Mouse (Mus musculus): ENCODE results near the gene Btbd35f25. TPM values are rescaled to one million over a fixed set of nuclear protein-coding genes. Genes with fewer than 3 reads are reported as not detected.
"Not testable (repeated sequence)": the region's sequence is repeated elsewhere in the genome, so short reads cannot be mapped to it uniquely, and the experiment has no call there.

Gene Btbd35f25
- not detected in 2 replicates for polyA plus RNA-seq (2014; fragmentation: Nextera tagmentation; extraction: Ambion mirVana)

DNA sequence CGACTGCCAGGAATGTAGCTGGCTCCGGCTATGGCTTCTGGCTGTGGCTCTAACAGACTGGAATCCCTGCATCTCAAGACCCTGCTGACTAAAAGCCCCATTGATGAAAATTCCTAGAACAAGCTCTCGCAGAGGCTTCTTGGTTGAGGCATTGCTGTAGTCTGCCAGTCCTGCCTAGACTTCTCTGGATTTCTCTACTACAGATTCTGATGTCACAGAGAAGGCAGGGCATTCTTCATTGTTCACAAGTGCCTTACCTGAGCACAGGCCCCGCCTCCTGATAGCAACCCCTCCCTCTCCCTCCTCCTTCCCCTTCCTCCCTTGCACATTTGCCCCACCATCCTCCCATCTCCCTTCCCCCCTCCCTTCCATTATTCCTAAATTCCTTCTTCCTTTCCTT is at the start of gene Btbd35f25:
TSS of gene Btbd35f25 (minus strand) at position 101 of the 400 bp plus-strand sequence.
- not testable (repeated sequence) for DNase-seq (ENCODE audit: low spot score); H3K4me1 ChIP-seq (ENCODE audit: control insufficient read depth, insufficient read depth, low read length); H3K9ac ChIP-seq (ENCODE audit: low read depth, low read length); H3K27ac ChIP-seq (replicated peaks; ENCODE audit: low read depth, low read length); H3K4me3 ChIP-seq (ENCODE audit: low read depth, low read length); H3K36me3 ChIP-seq (ENCODE audit: control insufficient read depth, insufficient read depth, low read length); H3K27me3 ChIP-seq (replicated peaks; ENCODE audit: control insufficient read depth, insufficient read depth, low read length); H3K9me3 ChIP-seq (ENCODE audit: control insufficient read depth, low read length); H3K4me2 ChIP-seq (ENCODE audit: low read depth, low read length); ATAC-seq (ENCODE audit: low read depth)
- 78% methylated on average over 3 of the region's 4 CpGs for WGBS

DNA sequence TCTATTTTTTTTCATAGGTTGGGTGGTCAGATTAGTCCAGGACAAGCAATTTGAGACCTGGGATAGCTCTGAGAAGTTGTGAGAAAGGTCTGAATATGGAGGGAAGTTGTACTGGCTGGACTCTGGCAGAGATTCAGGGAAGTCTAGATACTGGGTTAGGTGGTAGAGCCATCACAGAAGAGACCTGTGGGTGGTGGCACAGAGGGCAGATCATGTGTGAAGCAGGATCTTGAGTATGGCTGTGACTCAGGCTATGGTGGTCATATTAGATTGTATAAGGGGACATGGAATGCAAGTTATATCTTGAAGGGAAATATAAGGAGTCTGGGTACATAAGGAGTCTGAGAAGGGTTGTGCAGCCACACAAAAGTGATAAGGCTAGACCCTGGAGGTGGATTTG is 49.3 kb upstream of the Btbd35f25 start:
- Histone ChIP-seq H3K36me3 (ENCODE audit: control insufficient read depth, insufficient read depth, low read length) (no peaks in the 10 kb centered on the region), H3K9me3 (ENCODE audit: control insufficient read depth, low read length) (peaks cover 87% of the 10 kb centered on the region)
- no peak for ATAC-seq (ENCODE audit: low read depth)

DNA sequence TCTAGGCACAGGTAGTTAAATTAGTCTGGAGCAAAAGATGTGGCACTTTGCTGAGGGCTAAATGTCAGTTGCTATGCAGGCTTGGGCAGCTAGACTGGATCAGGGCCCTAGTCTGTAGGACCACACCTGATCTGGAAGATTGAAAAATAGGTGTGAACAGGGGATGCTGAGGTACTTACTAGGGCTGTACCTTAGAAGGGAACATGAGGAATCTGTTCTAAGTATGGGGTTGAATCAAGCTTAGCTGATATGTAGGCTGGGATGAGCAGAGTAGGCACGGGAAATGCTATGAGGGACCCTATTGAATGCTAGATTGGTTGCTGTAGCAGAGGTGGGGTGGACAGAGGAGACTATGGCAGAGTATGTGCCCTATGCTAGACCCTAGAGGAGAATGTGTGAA is 47.0 kb upstream of the Btbd35f25 start:
- Histone ChIP-seq H3K27me3 (replicated peaks; ENCODE audit: control insufficient read depth, insufficient read depth, low read length) (no peaks in the 10 kb centered on the region), H3K27ac (replicated peaks; ENCODE audit: low read depth, low read length) (no peak overlapping the region), H3K36me3 (ENCODE audit: control insufficient read depth, insufficient read depth, low read length) (no peaks in the 10 kb centered on the region), H3K9me3 (ENCODE audit: control insufficient read depth, low read length) (peaks cover 85% of the 10 kb centered on the region), H3K4me2 (ENCODE audit: low read depth, low read length) (no peak overlapping the region), H3K4me3 (ENCODE audit: low read depth, low read length) (no peak overlapping the region), H3K4me1 (ENCODE audit: control insufficient read depth, insufficient read depth, low read length) (no peaks in the 10 kb centered on the region), H3K9ac (ENCODE audit: low read depth, low read length) (no peak overlapping the region)
- no peak for ATAC-seq (ENCODE audit: low read depth)
- DNase-seq (ENCODE audit: low spot score): no peak
- 86% methylated on average over 1 of the region's 1 CpGs for WGBS

More for the DNA sequence above, 49.3 kb upstream of the Btbd35f25 start:
- H3K4me2 ChIP-seq (ENCODE audit: low read depth, low read length): no peak overlapping the region
- H3K9ac ChIP-seq (ENCODE audit: low read depth, low read length): no peak overlapping the region
- no peaks in the 10 kb centered on the region for H3K4me1 ChIP-seq (ENCODE audit: control insufficient read depth, insufficient read depth, low read length)
- H3K4me3 ChIP-seq (ENCODE audit: low read depth, low read length): no peak overlapping the region
- H3K27ac ChIP-seq (replicated peaks; ENCODE audit: low read depth, low read length): no peak overlapping the region
- H3K27me3 ChIP-seq (replicated peaks; ENCODE audit: control insufficient read depth, insufficient read depth, low read length): no peaks in the 10 kb centered on the region
- DNase-seq (ENCODE audit: low spot score): no peak

DNA sequence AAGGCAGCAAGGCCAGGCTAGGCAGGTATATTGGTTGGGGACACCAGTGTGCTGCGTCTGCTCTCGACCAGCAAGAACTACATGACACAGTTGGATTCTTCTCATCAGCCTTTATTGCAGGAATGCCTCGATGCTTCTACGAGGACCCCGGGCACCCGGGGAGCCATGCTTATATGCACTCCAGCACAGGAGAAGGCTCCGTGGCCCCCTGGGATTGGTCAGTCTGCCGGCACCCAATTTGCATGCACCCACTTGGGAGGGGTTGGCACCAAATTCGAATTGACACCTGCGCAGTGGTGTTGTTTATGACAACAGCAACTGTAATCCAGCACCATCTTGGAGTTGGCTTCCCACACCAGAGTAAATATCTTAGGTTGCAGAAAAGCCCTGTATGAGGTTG is 28.1 kb upstream of the Btbd35f25 start:
- Histone ChIP-seq H3K4me2 (ENCODE audit: low read depth, low read length) (no peak overlapping the region), H3K4me1 (ENCODE audit: control insufficient read depth, insufficient read depth, low read length) (no peaks in the 10 kb centered on the region), H3K36me3 (ENCODE audit: control insufficient read depth, insufficient read depth, low read length) (no peaks in the 10 kb centered on the region), H3K27me3 (replicated peaks; ENCODE audit: control insufficient read depth, insufficient read depth, low read length) (no peaks in the 10 kb centered on the region), H3K27ac (replicated peaks; ENCODE audit: low read depth, low read length) (no peak overlapping the region), H3K4me3 (ENCODE audit: low read depth, low read length) (no peak overlapping the region), H3K9me3 (ENCODE audit: control insufficient read depth, low read length) (peaks cover 72% of the 10 kb centered on the region), H3K9ac (ENCODE audit: low read depth, low read length) (no peak overlapping the region)
- ATAC-seq (ENCODE audit: low read depth): no peak
- 81% methylated on average over 10 of the region's 10 CpGs for WGBS
- DNase-seq (ENCODE audit: low spot score): no peak

DNA sequence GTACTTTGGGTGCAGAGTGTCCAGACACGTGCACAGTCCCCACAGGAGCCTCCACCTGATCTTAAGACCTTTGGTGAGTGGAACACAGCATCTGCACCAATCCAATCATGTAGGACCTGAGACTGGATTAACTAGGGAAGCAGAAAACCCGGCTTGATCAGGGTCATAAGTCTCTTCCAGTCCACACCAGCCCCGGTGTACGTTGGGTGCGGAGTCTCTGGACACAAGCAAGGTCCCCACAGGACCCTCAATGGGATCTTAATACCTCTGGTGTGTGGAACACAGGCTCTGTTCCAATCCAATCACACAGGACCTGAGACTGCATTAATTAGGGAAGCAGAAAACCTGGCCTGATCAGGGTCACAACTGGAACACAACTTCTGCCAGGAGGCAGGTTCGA is 20.0 kb upstream of the Btbd35f25 start:
- Histone ChIP-seq H3K27ac (replicated peaks; ENCODE audit: low read depth, low read length) (no peak overlapping the region), H3K36me3 (ENCODE audit: control insufficient read depth, insufficient read depth, low read length) (no peaks in the 10 kb centered on the region), H3K4me2 (ENCODE audit: low read depth, low read length) (no peak overlapping the region), H3K27me3 (replicated peaks; ENCODE audit: control insufficient read depth, insufficient read depth, low read length) (no peaks in the 10 kb centered on the region), H3K4me1 (ENCODE audit: control insufficient read depth, insufficient read depth, low read length) (no peaks in the 10 kb centered on the region), H3K9ac (ENCODE audit: low read depth, low read length) (no peak overlapping the region), H3K9me3 (ENCODE audit: control insufficient read depth, low read length) (peaks cover 32% of the 10 kb centered on the region), H3K4me3 (ENCODE audit: low read depth, low read length) (no peak overlapping the region)
- DNase-seq (ENCODE audit: low spot score): no peak
- WGBS: 76% methylated on average over 6 of the region's 6 CpGs
- ATAC-seq (ENCODE audit: low read depth): no peak

Other genes with a start within 250 kb of the Btbd35f25 start
- not detected in 2 replicates for gene Gm21883, start 142.9 kb downstream of the Btbd35f25 start, polyA plus RNA-seq (2014; fragmentation: Nextera tagmentation; extraction: Ambion mirVana)
- not detected in 2 replicates for gene Spin2e, start 98.2 kb downstream of the Btbd35f25 start, polyA plus RNA-seq (2014; fragmentation: Nextera tagmentation; extraction: Ambion mirVana)
- not detected in 2 replicates for gene Gm21637, start 244.9 kb upstream of the Btbd35f25 start, polyA plus RNA-seq (2014; fragmentation: Nextera tagmentation; extraction: Ambion mirVana)

Data from embryonic facial prominence, embryonic 14.5 days (tissue).